Mouse (Mus musculus): ENCODE measurements around the gene Tfip11. TPM values are rescaled to one million over a fixed set of nuclear protein-coding genes. Genes with fewer than 3 reads are reported as not detected.
A peak's percentile ranks its signal among the peaks of the same experiment; 100 is the strongest.

Gene Tfip11
- polyA plus RNA-seq, 2 experiments = 23.1 to 33.4 TPM

DNA sequence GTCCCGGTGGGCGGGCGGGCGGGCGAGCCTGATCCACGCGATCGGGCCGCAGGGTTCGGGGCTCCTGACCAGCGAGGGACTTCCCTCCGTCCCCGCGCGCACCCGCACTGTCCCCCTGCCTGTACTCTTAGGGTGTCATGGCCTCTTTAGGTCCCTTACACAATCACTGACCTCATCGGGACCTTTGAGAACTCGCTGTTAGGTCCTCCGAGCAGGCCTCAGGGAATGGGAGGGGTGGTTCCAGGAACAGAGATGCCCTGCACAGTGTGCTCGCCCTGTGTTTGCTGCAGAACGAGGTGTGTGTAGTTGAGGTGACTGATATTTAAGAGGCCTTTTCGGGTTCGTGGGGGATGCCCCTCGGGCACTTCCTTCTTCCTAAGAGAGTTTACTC is 17.0 kb downstream of the Tfip11 start:
- H3K9ac ChIP-seq (ENCODE audit: low read depth, low read length, severe bottlenecking) = peak overlapping the region; percentile 73
- DNase-seq (ENCODE audit: low spot score) (no peak), ATAC-seq (ENCODE audit: low FRiP score, low read depth) (peak; percentile 60)
- H3K27ac ChIP-seq (replicated peaks; ENCODE audit: low read depth, low read length) = 0 out of 2 replicates have a peak overlapping the region, but pooled peaks have one; percentile 48
- peak overlapping the region; percentile 78 for H3K4me3 ChIP-seq (replicated peaks; ENCODE audit: low read length)
- peaks cover 10% of the 10 kb centered on the region for H3K4me1 ChIP-seq (ENCODE audit: control insufficient read depth, insufficient read depth, low read length)
- H3K9me3 ChIP-seq (ENCODE audit: control insufficient read depth, low read length) = no peaks in the 10 kb centered on the region
- WGBS = under 1% methylated on average over 19 of the region's 24 CpGs
- no peak for TF ChIP-seq POLR2A (IDR thresholded peaks at IDR 0.05; ENCODE audit: borderline replicate concordance, extremely low read depth, insufficient read depth, insufficient read length)
- no peaks in the 10 kb centered on the region for H3K27me3 ChIP-seq (ENCODE audit: control insufficient read depth, insufficient read depth, low read length)
- H3K36me3 ChIP-seq (ENCODE audit: control insufficient read depth, insufficient read depth, low read length) = peaks cover 20% of the 10 kb centered on the region
- peak overlapping the region; percentile 71 for H3K4me2 ChIP-seq (replicated peaks; ENCODE audit: low read depth, low read length, severe bottlenecking)

DNA sequence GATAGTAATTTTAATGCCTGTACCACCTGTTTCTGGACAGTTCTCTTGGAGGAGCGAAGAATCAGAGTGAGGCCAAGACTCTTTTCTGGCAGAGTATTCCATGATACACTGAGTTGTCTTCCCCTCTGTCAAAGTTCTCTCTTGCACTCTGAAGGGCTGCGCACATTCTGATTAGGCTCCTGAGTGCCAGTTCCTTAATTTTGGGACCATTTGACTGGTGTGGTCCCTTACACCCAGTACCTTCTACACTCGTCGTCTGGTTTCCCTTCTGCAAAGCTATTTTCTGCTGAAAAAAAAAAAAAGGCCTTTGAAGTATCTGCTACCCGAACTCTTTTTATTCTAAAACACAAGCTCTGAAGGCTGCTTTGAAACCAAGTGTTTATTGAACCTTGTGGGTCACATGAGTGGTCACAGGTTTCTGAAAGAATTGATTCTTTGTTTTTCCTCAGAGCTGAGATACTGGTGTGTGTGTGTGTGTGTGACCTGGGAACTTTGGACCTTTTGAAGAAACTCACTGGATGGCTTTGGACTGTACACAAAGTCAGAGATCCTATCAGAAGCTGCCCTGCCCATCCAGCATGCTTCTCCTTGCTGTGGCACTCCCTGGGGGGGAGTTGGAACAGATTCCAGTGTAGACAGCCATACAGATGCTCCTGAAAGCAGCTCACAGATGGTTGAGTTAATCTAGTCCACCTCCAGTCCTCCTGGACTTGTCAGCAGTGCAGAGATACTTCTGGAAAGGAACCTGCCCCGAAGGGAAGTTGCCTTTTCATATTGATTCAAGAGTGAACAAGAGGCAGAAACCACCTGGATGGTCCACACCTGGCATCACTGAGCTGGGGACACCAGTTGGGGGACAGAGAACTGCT is 18.2 kb downstream of the Tfip11 start:
- 80% methylated on average over 6 of the region's 6 CpGs for WGBS
- no peaks in the 10 kb centered on the region for H3K27me3 ChIP-seq (ENCODE audit: control insufficient read depth, insufficient read depth, low read length)
- no peak for ATAC-seq (ENCODE audit: low FRiP score, low read depth)
- H3K27ac ChIP-seq (replicated peaks; ENCODE audit: low read depth, low read length) = no peak overlapping the region
- H3K9ac ChIP-seq (ENCODE audit: low read depth, low read length, severe bottlenecking) = no peak overlapping the region
- no peaks in the 10 kb centered on the region for H3K9me3 ChIP-seq (ENCODE audit: control insufficient read depth, low read length)
- no peak for DNase-seq (ENCODE audit: low spot score)
- no peak for TF ChIP-seq POLR2A (IDR thresholded peaks at IDR 0.05; ENCODE audit: borderline replicate concordance, extremely low read depth, insufficient read depth, insufficient read length)
- H3K36me3 ChIP-seq (ENCODE audit: control insufficient read depth, insufficient read depth, low read length) = peaks cover 18% of the 10 kb centered on the region
- 0 out of 2 replicates have a peak overlapping the region, but pooled peaks have one; percentile 71 for H3K4me2 ChIP-seq (replicated peaks; ENCODE audit: low read depth, low read length, severe bottlenecking)
- 0 out of 2 replicates have a peak overlapping the region, but pooled peaks have one; percentile 78 for H3K4me3 ChIP-seq (replicated peaks; ENCODE audit: low read length)
- peaks cover 10% of the 10 kb centered on the region for H3K4me1 ChIP-seq (ENCODE audit: control insufficient read depth, insufficient read depth, low read length)

DNA sequence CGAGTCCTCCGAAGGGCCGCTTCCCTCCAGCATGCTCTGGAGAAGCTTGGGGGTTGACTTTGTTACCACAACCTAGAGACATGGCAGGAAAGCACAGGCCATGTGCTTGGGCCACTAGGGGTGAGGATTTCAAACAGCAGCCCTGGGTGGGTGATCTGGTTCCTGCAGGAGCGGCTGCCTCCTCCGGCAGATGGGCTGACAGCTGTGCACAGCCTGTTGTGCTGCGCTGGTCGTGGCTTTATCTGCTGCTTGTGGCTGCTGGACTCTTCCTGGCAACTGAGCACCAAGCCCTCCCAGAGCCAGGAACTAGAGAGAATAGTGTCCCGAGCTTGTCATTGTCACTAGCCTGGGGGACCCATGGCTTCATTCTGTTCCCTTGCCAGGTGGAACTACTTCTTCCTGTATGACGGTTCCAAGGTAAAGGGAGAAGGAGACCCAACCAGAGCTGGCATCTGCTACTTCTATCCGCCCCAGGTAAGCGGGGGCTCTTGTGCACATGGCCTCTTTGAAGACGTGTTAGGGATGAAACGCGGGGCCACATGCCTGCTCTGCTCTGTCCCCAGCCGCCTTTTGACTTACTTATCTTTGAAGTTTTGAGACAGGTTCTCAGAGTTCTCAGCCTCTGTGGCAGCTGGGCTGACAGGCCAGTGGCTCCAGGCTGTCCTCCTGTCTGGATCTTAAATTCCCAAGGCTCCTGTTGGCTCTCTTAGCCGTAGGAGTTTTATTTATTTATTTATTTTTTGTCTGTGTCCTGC is 20.2 kb downstream of the Tfip11 start:
- Histone ChIP-seq H3K4me1 (ENCODE audit: control insufficient read depth, insufficient read depth, low read length) (peaks cover 10% of the 10 kb centered on the region), H3K27ac (replicated peaks; ENCODE audit: low read depth, low read length) (no peak overlapping the region), H3K4me2 (replicated peaks; ENCODE audit: low read depth, low read length, severe bottlenecking) (no peak overlapping the region), H3K9me3 (ENCODE audit: control insufficient read depth, low read length) (no peaks in the 10 kb centered on the region), H3K4me3 (replicated peaks; ENCODE audit: low read length) (no peak overlapping the region), H3K27me3 (ENCODE audit: control insufficient read depth, insufficient read depth, low read length) (no peaks in the 10 kb centered on the region), H3K9ac (ENCODE audit: low read depth, low read length, severe bottlenecking) (peak overlapping the region; percentile 16; the same call in 1 of the 2 replicates), H3K36me3 (ENCODE audit: control insufficient read depth, insufficient read depth, low read length) (peaks cover 32% of the 10 kb centered on the region)
- 81% methylated on average over 16 of the region's 16 CpGs for WGBS
- no peak for TF ChIP-seq POLR2A (IDR thresholded peaks at IDR 0.05; ENCODE audit: borderline replicate concordance, extremely low read depth, insufficient read depth, insufficient read length)
- no peak for ATAC-seq (ENCODE audit: low FRiP score, low read depth)
- no peak for DNase-seq (ENCODE audit: low spot score)

DNA sequence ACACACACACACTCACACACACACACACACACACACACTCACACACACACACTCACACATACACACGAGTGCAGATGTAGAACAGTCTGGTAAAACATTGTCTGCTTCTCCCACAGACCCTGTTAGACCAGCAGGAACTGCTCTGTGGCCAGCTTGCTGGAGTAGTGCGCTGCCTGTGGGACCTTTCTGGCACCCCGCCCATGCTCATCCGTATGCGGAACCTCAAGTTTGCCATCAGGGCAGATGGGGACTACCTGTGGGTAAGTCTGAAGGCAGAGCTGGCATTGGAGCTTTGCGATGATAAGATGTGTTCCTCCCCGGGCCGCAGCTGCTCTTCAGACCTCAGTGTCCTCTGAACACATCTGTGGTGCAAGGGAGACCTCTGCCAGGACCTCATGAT is 23.0 kb downstream of the Tfip11 start:
- H3K9ac ChIP-seq (ENCODE audit: low read depth, low read length, severe bottlenecking) = no peak overlapping the region
- WGBS = 91% methylated on average over 8 of the region's 8 CpGs
- no peak for TF ChIP-seq POLR2A (IDR thresholded peaks at IDR 0.05; ENCODE audit: borderline replicate concordance, extremely low read depth, insufficient read depth, insufficient read length)
- H3K36me3 ChIP-seq (ENCODE audit: control insufficient read depth, insufficient read depth, low read length) = peaks cover 54% of the 10 kb centered on the region
- no peaks in the 10 kb centered on the region for H3K9me3 ChIP-seq (ENCODE audit: control insufficient read depth, low read length)
- DNase-seq (ENCODE audit: low spot score) (no peak), ATAC-seq (ENCODE audit: low FRiP score, low read depth) (no peak)
- H3K4me3 ChIP-seq (replicated peaks; ENCODE audit: low read length) = no peak overlapping the region
- H3K4me1 ChIP-seq (ENCODE audit: control insufficient read depth, insufficient read depth, low read length) = no peaks in the 10 kb centered on the region
- no peak overlapping the region for H3K4me2 ChIP-seq (replicated peaks; ENCODE audit: low read depth, low read length, severe bottlenecking)
- H3K27me3 ChIP-seq (ENCODE audit: control insufficient read depth, insufficient read depth, low read length) = no peaks in the 10 kb centered on the region
- H3K27ac ChIP-seq (replicated peaks; ENCODE audit: low read depth, low read length) = no peak overlapping the region

DNA sequence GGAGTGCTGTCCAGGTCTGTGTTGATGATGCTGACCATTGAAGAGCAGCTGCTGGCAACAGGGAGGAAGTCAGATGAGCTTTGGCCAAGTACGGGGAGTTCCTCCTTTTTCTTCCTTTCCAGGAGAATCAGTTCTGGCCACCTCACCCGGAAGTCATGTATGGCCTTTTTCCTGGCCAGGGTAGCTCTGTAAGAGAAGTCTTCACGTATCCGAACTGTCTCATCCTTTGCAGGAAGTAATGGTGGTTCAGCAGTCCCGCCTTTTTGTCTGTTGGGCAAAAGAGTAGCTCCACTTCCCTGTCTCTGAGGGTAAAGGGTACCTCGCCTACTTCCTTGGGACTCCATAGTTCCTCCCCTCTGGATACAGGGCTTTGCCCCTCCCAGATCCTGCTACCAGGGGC is 29.3 kb downstream of the Tfip11 start:
- Histone ChIP-seq H3K4me2 (replicated peaks; ENCODE audit: low read depth, low read length, severe bottlenecking) (no peak overlapping the region), H3K9ac (ENCODE audit: low read depth, low read length, severe bottlenecking) (no peak overlapping the region), H3K4me1 (ENCODE audit: control insufficient read depth, insufficient read depth, low read length) (no peaks in the 10 kb centered on the region), H3K27ac (replicated peaks; ENCODE audit: low read depth, low read length) (no peak overlapping the region), H3K4me3 (replicated peaks; ENCODE audit: low read length) (no peak overlapping the region), H3K9me3 (ENCODE audit: control insufficient read depth, low read length) (no peaks in the 10 kb centered on the region), H3K27me3 (ENCODE audit: control insufficient read depth, insufficient read depth, low read length) (no peaks in the 10 kb centered on the region), H3K36me3 (ENCODE audit: control insufficient read depth, insufficient read depth, low read length) (peaks cover 54% of the 10 kb centered on the region)
- no peak for TF ChIP-seq POLR2A (IDR thresholded peaks at IDR 0.05; ENCODE audit: borderline replicate concordance, extremely low read depth, insufficient read depth, insufficient read length)
- no peak for ATAC-seq (ENCODE audit: low FRiP score, low read depth)
- DNase-seq (ENCODE audit: low spot score) = no peak
- 94% methylated on average over 6 of the region's 6 CpGs for WGBS
